ENCODE assay signal across 1 mouse cellular context in the genomic region with DNA sequence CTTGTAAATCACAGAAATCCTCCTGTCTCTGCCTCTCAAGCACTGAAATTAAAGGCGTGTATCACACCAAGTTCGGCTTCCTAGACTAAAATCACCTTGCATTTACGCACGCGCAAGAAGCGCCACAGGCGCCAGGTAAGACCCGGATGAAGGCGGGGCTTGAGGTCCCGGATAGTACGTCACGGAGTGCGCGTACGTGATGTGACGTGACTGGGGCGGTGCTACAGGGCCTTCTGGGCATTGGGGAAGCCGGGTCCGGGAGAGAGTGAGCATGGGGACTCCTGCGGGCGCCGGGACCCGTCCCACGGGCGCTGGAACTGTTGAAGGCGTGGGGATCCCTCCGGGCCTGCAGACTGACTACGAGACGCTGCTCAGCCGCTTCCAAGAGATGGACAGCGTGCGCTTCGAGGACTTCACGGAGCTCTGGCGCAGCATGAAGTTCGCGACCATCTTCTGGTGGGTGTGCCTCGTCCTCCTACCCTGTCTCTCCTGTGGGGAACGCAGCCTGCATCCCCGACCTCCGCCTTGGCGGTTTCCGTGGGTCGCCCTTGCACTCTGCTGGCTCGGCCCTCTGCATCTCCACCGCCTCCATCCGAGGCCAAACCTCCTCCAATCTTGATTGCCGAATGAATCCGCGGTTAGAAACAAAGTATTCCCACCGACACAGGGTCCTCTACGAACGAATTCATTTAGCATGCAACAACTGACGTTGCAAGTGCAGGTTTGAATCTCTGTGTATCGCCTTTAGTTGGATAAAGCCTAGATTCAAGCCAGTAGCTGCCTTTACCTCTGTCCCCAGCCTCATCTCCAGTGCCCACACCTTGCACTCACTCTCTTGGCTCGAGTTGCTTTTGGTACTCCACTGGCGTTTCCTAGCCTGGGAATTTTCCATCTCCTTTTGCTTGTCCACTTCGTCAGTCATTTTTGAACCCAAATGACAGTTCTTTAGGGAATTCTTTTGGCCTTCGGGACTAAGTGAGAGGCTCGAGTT.
A peak's percentile ranks its signal among the peaks of the same experiment; 100 is the strongest.
TF ChIP-seq lines count a peak whose summit lies in the region.

A gene (plus strand): TSS at position 191 of the 991 bp plus-strand sequence.

TF ChIP-seq in MEL, 35 proteins besides CTCF, POLR2A, EP300 and RAD21 (continued from another document):
- TF ChIP-seq MAX (IDR thresholded peaks at IDR 0.05; ENCODE audit: low read length) (no peak; the same call in 1 of the 2 replicates), BHLHE40 (IDR thresholded peaks at IDR 0.05; ENCODE audit: borderline replicate concordance, low read depth, low read length) (no peak), MXI1 (IDR thresholded peaks at IDR 0.05; ENCODE audit: low read depth, low read length) (peak; percentile 77), GABPA (IDR thresholded peaks at IDR 0.05; ENCODE audit: low read depth, low read length) (peak; percentile 69; the same call in 1 of the 2 replicates), ZMIZ1 (IDR thresholded peaks at IDR 0.05; ENCODE audit: low read depth, low read length) (peak; percentile 92), E2F4 (IDR thresholded peaks at IDR 0.05; ENCODE audit: borderline replicate concordance, low read depth, low read length) (no peak), MEF2A (IDR thresholded peaks at IDR 0.05; ENCODE audit: extremely low read depth, insufficient replicate concordance, low read depth, low read length, poor library complexity, severe bottlenecking) (no peak), SMC3 (IDR thresholded peaks at IDR 0.05; ENCODE audit: low read depth, low read length) (no peak), POLR2AphosphoS5 (IDR thresholded peaks at IDR 0.05; ENCODE audit: borderline replicate concordance, low read depth, low read length) (no peak), MYB (IDR thresholded peaks at IDR 0.05; ENCODE audit: low read depth, low read length) (no peak), JUND (IDR thresholded peaks at IDR 0.05; ENCODE audit: low read depth, low read length) (no peak), ZNF384 (IDR thresholded peaks at IDR 0.05; ENCODE audit: low read depth, low read length) (no peak), UBTF (IDR thresholded peaks at IDR 0.05; ENCODE audit: borderline replicate concordance, insufficient read depth, low read depth, low read length) (no peak), MAZ (IDR thresholded peaks at IDR 0.05; ENCODE audit: low read depth, low read length) (no peak), TAL1 (IDR thresholded peaks at IDR 0.05; ENCODE audit: low read length) (no peak), TCF12 (IDR thresholded peaks at IDR 0.05; ENCODE audit: low read depth, low read length) (peak; percentile 57)
